Mouse (Mus musculus): ENCODE measurements at regions not wholly inside any gene's neighbourhood (a gene's known extent, or its start where the extent isn't known, plus 50 kb on each side); places are given as distances from the start of the nearest gene placed in this dataset.
"Not testable (repeated sequence)": the region's sequence is repeated elsewhere in the genome, so short reads cannot be mapped to it uniquely, and the experiment has no call there.

DNA sequence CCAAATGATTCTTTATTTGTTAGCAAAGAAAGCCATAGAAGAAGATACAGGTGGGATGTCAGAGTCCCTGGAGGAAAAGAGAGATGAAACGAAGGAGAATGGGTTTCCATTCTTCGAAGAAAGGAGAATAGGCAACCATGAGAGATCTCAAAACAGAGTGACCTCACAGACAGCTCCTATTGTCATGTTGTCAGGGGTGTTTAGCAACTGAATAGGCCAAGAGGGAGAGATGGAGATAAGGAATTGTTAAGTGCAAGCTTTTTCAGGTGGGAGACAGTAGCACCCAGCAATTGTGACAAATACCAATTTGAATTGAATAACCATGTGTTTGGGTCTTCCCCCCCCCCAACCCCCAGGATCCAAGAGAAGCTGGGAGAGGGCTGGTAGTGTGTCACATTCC lies 1121.0 kb upstream of the 1700015G11Rik start:
- no peak for ATAC-seq
- H3K27ac ChIP-seq (ENCODE audit: low read length), result no peak overlapping the region
- H3K9me3 ChIP-seq (ENCODE audit: control insufficient read depth, low read length), result no peaks in the 10 kb centered on the region
- no peak overlapping the region for H3K4me2 ChIP-seq (ENCODE audit: low read length)
- no peaks in the 10 kb centered on the region for H3K27me3 ChIP-seq (replicated peaks; ENCODE audit: control insufficient read depth, insufficient read depth, low read length)
- 76% methylated on average over 2 of the region's 2 CpGs for WGBS
- no peak overlapping the region for H3K4me3 ChIP-seq (replicated peaks; ENCODE audit: low read length)
- H3K9ac ChIP-seq (replicated peaks; ENCODE audit: low read depth, low read length), result no peak overlapping the region
- H3K36me3 ChIP-seq (ENCODE audit: control insufficient read depth, insufficient read depth), result no peaks in the 10 kb centered on the region
- no peaks in the 10 kb centered on the region for H3K4me1 ChIP-seq (replicated peaks; ENCODE audit: control insufficient read depth, insufficient read depth, low read length)

GRCm38 (mm10) chr7:53117666-53118065 lies 1102.1 kb upstream of the 1700015G11Rik start:
- H3K4me1 ChIP-seq (replicated peaks; ENCODE audit: control insufficient read depth, insufficient read depth, low read length), result no peaks in the 10 kb centered on the region
- H3K9ac ChIP-seq (replicated peaks; ENCODE audit: low read depth, low read length), result no peak overlapping the region
- H3K27ac ChIP-seq (ENCODE audit: low read length), result no peak overlapping the region
- H3K4me2 ChIP-seq (ENCODE audit: low read length), result no peak overlapping the region
- H3K9me3 ChIP-seq (ENCODE audit: control insufficient read depth, low read length), result no peaks in the 10 kb centered on the region
- H3K36me3 ChIP-seq (ENCODE audit: control insufficient read depth, insufficient read depth), result no peaks in the 10 kb centered on the region
- no peak for ATAC-seq
- no peak overlapping the region for H3K4me3 ChIP-seq (replicated peaks; ENCODE audit: low read length)
- H3K27me3 ChIP-seq (replicated peaks; ENCODE audit: control insufficient read depth, insufficient read depth, low read length), result no peaks in the 10 kb centered on the region

DNA sequence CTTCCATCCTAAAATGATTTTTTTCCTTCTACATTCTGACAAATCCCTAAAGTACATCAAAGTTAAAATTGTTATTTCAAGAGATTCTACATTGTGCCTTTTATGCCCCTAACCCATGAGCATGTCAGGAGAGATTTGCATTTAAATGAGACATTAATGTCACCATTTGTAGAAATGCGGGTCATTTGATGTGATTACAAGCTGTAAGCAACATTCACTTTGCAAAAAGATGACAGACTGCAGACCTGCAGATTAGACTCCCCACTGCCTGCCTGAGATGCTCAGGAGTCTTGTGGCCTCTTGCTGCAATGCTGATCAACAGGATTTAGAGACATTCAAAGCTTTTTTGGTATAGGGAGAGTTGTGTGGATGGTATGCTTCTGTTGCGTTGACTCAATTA lies 1100.3 kb upstream of the 1700015G11Rik start:
- H3K4me3 ChIP-seq (replicated peaks; ENCODE audit: low read length), result no peak overlapping the region
- 58% methylated on average over 2 of the region's 2 CpGs for WGBS
- no peaks in the 10 kb centered on the region for H3K4me1 ChIP-seq (replicated peaks; ENCODE audit: control insufficient read depth, insufficient read depth, low read length)
- H3K36me3 ChIP-seq (ENCODE audit: control insufficient read depth, insufficient read depth), result no peaks in the 10 kb centered on the region
- ATAC-seq, result no peak
- no peaks in the 10 kb centered on the region for H3K27me3 ChIP-seq (replicated peaks; ENCODE audit: control insufficient read depth, insufficient read depth, low read length)
- H3K9ac ChIP-seq (replicated peaks; ENCODE audit: low read depth, low read length), result no peak overlapping the region
- H3K9me3 ChIP-seq (ENCODE audit: control insufficient read depth, low read length), result no peaks in the 10 kb centered on the region
- no peak overlapping the region for H3K27ac ChIP-seq (ENCODE audit: low read length)
- no peak overlapping the region for H3K4me2 ChIP-seq (ENCODE audit: low read length)

DNA sequence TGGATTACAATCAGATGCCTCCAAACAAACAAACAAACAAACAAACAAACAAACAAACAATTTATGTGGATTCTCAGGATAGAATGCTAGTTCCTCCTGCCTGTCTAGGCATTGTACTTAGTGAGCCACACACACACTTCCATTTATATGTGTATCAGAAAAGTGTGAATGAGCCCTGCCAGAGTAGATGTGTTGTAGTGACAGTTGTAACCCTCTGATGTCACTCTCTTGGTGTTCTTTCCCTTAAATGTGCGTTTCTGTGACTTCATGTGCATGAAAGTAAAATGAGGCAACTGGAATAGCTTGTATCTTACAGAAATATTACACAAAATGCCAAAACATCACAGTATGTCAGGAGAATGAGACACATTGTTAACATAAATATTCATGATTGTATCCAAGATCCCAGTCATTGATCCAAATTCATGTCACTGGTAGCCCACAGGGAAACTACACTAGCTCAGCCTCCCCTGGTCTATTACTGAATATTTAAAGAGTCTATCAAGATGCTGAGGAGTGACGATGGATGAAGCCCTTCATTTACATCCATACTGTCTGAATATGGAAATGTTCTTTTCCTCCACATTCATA lies 1093.8 kb upstream of the 1700015G11Rik start:
- Histone ChIP-seq H3K9ac (replicated peaks; ENCODE audit: low read depth, low read length) (no peak overlapping the region), H3K9me3 (ENCODE audit: control insufficient read depth, low read length) (no peaks in the 10 kb centered on the region), H3K36me3 (ENCODE audit: control insufficient read depth, insufficient read depth) (no peaks in the 10 kb centered on the region), H3K4me1 (replicated peaks; ENCODE audit: control insufficient read depth, insufficient read depth, low read length) (no peaks in the 10 kb centered on the region), H3K27ac (ENCODE audit: low read length) (no peak overlapping the region), H3K27me3 (replicated peaks; ENCODE audit: control insufficient read depth, insufficient read depth, low read length) (no peaks in the 10 kb centered on the region), H3K4me2 (ENCODE audit: low read length) (no peak overlapping the region), H3K4me3 (replicated peaks; ENCODE audit: low read length) (no peak overlapping the region)
- 46% methylated on average over 2 of the region's 2 CpGs for WGBS
- ATAC-seq, result peak; percentile 86

GRCm38 (mm10) chr7:53107636-53108035 lies 1092.1 kb upstream of the 1700015G11Rik start:
- Histone ChIP-seq H3K4me2 (ENCODE audit: low read length) (no peak overlapping the region), H3K36me3 (ENCODE audit: control insufficient read depth, insufficient read depth) (no peaks in the 10 kb centered on the region), H3K9ac (replicated peaks; ENCODE audit: low read depth, low read length) (no peak overlapping the region), H3K27me3 (replicated peaks; ENCODE audit: control insufficient read depth, insufficient read depth, low read length) (no peaks in the 10 kb centered on the region), H3K4me3 (replicated peaks; ENCODE audit: low read length) (no peak overlapping the region), H3K27ac (ENCODE audit: low read length) (no peak overlapping the region), H3K4me1 (replicated peaks; ENCODE audit: control insufficient read depth, insufficient read depth, low read length) (no peaks in the 10 kb centered on the region), H3K9me3 (ENCODE audit: control insufficient read depth, low read length) (no peaks in the 10 kb centered on the region)
- ATAC-seq, result no peak
- 86% methylated on average over 3 of the region's 3 CpGs for WGBS

GRCm38 (mm10) chr7:53085822-53086221 lies 1070.3 kb upstream of the 1700015G11Rik start:
- ATAC-seq; H3K27me3 ChIP-seq (replicated peaks; ENCODE audit: control insufficient read depth, insufficient read depth, low read length); H3K4me1 ChIP-seq (replicated peaks; ENCODE audit: control insufficient read depth, insufficient read depth, low read length); H3K4me2 ChIP-seq (ENCODE audit: low read length); H3K27ac ChIP-seq (ENCODE audit: low read length); H3K9me3 ChIP-seq (ENCODE audit: control insufficient read depth, low read length); H3K4me3 ChIP-seq (replicated peaks; ENCODE audit: low read length); H3K36me3 ChIP-seq (ENCODE audit: control insufficient read depth, insufficient read depth); H3K9ac ChIP-seq (replicated peaks; ENCODE audit: low read depth, low read length): not testable (repeated sequence)
- WGBS, result 95% methylated on average over 3 of the region's 3 CpGs

- Histone ChIP-seq H3K27me3 (replicated peaks; ENCODE audit: control insufficient read depth, insufficient read depth, low read length) (no peaks in the 10 kb centered on the region), H3K27ac (ENCODE audit: low read length) (no peak overlapping the region), H3K4me1 (replicated peaks; ENCODE audit: control insufficient read depth, insufficient read depth, low read length) (no peaks in the 10 kb centered on the region), H3K36me3 (ENCODE audit: control insufficient read depth, insufficient read depth) (no peaks in the 10 kb centered on the region), H3K4me2 (ENCODE audit: low read length) (no peak overlapping the region), H3K9ac (replicated peaks; ENCODE audit: low read depth, low read length) (no peak overlapping the region), H3K9me3 (ENCODE audit: control insufficient read depth, low read length) (peaks cover 2% of the 10 kb centered on the region; the same call in 1 of the 2 replicates), H3K4me3 (replicated peaks; ENCODE audit: low read length) (no peak overlapping the region)
- ATAC-seq, result no peak
Observed at GRCm38 (mm10) chr7:53070621-53071020, 1055.1 kb upstream of the 1700015G11Rik start.
